Mouse (Mus musculus): ENCODE data around the gene 1700001C02Rik. TPM values are rescaled to one million over a fixed set of nuclear protein-coding genes. Genes with fewer than 3 reads are reported as not detected.

The 1700001C02Rik gene
- total RNA-seq, 2 experiments from 2014 or later: not detected

GRCm38 (mm10) chr5:30490845-30491244 is 25.0 kb downstream of the 1700001C02Rik start:
- intact Hi-C loops (cut with DNase I): no loop called here
- DNase-seq: no peak

DNA sequence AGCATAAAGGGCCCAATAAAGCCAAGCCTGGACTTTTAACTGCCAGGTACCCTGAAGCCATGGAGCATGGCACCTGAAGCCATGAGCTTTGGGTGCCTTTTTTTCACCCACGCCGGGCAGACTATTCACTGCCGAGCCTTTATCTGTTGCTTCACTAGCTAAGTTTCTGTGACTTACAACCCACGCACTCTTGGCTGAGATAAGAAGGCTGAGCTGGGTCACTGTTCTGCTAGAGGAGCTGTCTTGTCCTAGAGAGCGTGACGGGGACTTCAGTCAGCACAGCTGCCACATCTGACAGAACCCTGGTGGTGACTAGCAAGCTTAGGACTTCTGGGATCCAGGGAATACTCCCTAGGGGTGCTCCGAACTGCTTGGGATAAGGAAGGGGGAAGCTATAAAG is 27.9 kb downstream of the 1700001C02Rik start:
- DNase-seq: no peak
- intact Hi-C loops (cut with DNase I): no loop called here

DNA sequence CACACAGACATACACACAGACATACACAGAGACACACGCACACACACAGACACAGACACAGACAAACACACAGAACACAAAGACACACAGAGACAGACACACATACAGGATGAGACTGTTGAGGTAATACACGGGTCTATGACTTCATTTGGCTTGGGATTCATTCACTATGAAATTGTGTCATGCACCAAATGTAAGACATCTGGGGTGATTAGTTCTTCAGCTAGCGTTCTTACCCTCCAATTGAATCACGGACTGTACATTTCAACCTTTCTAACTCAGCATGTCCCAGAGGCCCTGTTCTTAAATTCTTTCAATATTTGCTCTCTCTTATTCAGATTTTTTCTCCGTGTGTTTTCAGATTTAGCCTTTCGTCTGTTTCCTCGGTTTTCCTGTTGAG is 28.8 kb downstream of the 1700001C02Rik start:
- DNase-seq: no peak
- intact Hi-C loops (cut with DNase I): no loop called here

- DNase-seq: no peak
- intact Hi-C loops (cut with DNase I): no loop called here
Observed at GRCm38 (mm10) chr5:30495288-30495687, 29.4 kb downstream of the 1700001C02Rik start.

GRCm38 (mm10) chr5:30496821-30497220 is 31.0 kb downstream of the 1700001C02Rik start:
- no peak for DNase-seq
- intact Hi-C loops (cut with DNase I): no loop called here

DNA sequence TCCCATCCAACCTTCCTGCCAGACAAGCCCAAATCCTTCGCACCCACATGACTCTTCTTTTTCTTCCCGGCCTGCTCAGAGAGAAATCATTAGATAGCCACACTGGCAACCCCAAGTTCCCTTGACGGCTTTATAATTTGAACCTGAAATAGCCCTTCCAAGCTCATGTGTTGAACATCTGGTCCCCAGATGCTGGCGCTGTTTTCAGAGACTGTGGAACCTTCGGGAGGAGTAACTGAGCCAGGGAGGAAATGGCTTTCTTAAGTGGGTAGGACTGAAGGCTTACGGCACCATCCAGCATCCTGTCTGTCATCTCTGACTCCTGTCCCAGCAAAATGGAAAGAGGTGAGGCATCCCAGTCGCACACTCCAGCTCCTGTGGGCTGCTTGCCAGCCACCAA is 31.5 kb downstream of the 1700001C02Rik start:
- intact Hi-C loops (cut with DNase I): no loop called here
- DNase-seq: no peak

GRCm38 (mm10) chr5:30513111-30513510 is 47.3 kb downstream of the 1700001C02Rik start:
- intact Hi-C loops (cut with DNase I): no loop called here
- DNase-seq: no peak

DNA sequence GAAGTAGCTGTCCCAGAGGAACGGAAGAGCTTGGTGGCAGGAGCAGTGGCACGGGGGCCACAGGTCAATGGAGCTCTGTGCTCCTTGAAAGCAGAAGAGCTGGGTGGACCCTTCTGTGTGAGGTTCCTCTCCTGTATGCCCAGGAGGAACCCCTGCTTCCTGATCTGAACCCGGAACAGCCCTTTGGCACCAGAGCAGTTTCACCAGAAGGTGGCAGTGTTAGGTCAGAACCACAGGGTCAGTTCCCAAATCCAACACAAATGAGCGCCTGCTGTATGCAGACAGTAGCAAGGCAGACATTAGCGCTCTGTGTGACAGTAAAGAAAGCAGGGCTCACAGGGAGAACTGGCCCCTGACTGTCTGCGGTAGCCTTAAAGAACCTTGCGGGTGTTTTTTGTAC is 50.5 kb downstream of the 1700001C02Rik start:
- DNase-seq: peak; percentile 21 to 27
- intact Hi-C loops (cut with DNase I): no loop called here

- intact Hi-C loops (cut with DNase I): loop anchor here (1.0 kb wide), 1 partner anchor 120 kb away; no protein-coding TSS in a partner anchor
- no peak for DNase-seq
Observed at GRCm38 (mm10) chr5:30518108-30518507, 52.3 kb downstream of the 1700001C02Rik start.

DNA sequence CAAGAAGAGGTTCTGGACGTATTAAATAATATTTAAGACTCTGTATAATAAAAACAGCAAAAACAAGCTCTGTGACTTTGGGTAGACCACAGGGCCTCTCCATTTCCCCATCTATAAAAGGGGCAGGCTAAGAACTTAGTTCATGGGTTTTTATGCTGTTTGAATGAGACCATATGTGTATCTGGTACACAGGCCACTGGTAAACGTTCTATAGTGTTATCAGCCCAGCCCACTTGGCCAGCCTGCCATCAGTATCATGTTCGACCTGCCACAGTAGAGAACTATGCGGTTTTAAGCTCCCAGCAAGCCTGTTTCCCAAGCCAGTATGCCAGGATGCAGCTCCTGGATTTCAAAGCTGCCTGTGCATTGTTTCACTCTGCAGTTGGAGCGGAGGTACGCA is 52.7 kb downstream of the 1700001C02Rik start:
- intact Hi-C loops (cut with DNase I): loop anchor here (1.0 kb wide), 1 partner anchor 120 kb away; no protein-coding TSS in a partner anchor
- no peak for DNase-seq

- DNase-seq: no peak
- intact Hi-C loops (cut with DNase I): no loop called here
Observed at GRCm38 (mm10) chr5:30519494-30519893, 53.6 kb downstream of the 1700001C02Rik start.

- no peak for DNase-seq
- intact Hi-C loops (cut with DNase I): no loop called here
Observed at GRCm38 (mm10) chr5:30520214-30520732, 54.4 kb downstream of the 1700001C02Rik start.

DNA sequence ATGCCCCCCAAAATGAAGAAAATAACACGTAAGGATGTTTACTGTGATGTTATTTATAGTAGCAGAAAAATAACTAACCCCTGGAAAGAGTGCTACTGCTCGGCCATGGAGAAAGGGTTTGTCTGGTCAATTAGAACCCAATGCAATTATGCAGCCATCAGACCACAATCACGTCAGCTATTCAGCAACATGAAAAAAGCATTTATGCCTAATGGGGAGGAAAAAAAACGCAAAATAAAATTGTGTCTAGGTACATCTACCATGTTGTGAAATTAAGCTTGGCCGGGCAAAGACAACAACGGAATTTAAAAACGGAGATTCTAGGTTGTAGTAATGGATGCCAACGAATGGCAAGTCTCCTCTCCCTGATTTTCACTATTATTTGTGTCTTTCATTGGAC is 56.6 kb downstream of the 1700001C02Rik start:
- no peak for DNase-seq
- intact Hi-C loops (cut with DNase I): no loop called here

DNA sequence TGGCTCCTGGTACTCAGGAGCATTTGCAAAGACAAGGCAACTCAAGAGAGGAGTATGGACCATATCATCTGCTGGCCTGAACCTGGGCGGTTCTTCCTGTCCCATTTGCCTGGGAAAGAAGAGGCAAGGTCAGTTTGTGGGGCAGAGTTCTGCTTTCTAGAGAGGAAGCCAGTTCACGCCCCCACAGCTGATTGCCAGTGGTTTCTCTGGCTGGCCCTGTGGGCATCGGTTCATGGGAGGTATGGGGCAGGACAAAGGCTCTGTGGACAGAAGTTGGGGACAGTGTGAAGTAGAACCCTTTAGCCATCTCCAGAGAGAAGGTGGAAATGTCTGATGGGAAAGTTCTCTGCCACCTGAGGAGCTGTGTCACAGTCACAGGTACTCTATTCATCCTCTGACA is 57.3 kb downstream of the 1700001C02Rik start:
- intact Hi-C loops (cut with DNase I): no loop called here
- DNase-seq: no peak

- no peak for DNase-seq
- intact Hi-C loops (cut with DNase I): no loop called here
Observed at GRCm38 (mm10) chr5:30524213-30524612, 58.4 kb downstream of the 1700001C02Rik start.

DNA sequence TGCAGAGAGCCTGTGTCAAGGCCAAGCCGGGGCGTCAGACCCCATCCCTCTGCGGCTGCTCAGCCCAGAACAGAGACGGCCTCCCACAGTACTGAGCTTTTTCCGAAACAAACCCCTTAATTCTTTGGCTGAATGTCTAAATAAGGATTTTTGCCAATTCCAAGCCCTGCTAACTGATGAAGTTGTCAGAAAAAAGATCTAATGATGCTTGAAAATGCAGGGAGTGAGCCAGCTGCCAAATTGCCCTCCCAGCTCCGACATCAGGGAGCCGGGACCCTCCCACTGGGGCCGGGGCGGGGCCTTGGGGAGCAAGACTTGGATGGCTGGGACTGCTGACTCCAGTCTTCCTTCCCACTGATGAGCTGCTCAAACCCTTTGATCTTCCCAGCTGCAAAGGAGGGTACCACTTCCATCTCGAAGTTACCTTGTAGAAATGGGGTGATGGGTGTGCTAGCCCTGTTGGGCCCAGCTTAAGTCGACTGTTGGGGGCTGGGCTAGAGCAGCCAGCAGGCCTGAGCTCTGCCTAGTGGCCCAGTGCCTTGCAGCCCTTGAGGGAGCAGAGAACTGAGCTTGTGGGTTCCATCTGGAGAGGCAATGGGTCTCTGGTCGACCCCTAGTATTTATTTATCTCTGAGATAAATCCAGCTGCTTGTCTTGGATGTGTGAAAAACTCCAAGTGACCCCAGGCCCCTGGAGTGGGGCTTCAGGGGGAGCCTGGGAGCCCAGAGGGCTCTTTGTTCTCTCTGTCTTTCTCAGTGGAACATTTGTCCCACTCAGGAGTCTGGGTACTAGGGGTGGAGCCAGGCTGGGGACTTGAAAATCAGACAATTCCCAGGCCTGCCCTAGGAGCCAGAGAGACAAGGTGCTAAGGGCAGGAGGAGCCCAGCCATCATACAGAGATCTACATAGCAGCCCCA is 60.3 kb downstream of the 1700001C02Rik start:
- DNase-seq: no peak

DNA sequence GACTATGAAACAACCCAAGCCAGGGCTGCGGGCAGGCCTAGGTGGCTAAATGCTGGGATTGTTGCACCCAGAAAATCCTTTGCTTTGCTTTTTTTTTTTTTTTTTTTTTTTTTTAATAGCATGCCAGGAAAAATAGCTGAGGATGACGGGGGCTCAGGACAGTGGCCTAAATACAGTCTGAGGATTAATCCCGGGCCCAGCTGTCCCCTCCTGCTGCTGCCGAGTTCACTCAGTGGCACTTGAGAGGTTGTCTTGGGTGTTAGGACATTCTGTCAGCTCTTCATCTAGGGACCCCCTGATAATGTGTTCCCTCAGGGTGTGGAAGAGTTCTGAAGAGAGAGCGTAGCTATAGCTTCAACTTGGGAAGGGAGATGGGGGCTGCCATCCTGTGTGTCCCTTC is 61.3 kb downstream of the 1700001C02Rik start:
- DNase-seq: no peak
- intact Hi-C loops (cut with DNase I): no loop called here

More for the DNA sequence above, 60.3 kb downstream of the 1700001C02Rik start:
- intact Hi-C loops (cut with DNase I): no loop called here

- DNase-seq: no peak
- intact Hi-C loops (cut with DNase I): no loop called here
Observed at GRCm38 (mm10) chr5:30528906-30529305, 63.1 kb downstream of the 1700001C02Rik start.
